Mouse (Mus musculus) heart, postnatal 0 days (tissue): ENCODE measurements at regions not wholly inside any gene's neighbourhood (a gene's known extent, or its start where the extent isn't known, plus 50 kb on each side); places are given as distances from the start of the nearest gene placed in this dataset.

Experiments
- CTCF ChIP-seq: IDR thresholded peaks from 2 replicates; pipeline ENCODE4 v1.5.1; 2016; ENCODE audit warnings: antibody characterized with exemption, control low read depth, low read depth
- EP300 ChIP-seq: IDR thresholded peaks from 2 replicates; pipeline ENCODE4 v1.6.1; 2016; ENCODE audit warnings: antibody characterized with exemption, low read depth

DNA sequence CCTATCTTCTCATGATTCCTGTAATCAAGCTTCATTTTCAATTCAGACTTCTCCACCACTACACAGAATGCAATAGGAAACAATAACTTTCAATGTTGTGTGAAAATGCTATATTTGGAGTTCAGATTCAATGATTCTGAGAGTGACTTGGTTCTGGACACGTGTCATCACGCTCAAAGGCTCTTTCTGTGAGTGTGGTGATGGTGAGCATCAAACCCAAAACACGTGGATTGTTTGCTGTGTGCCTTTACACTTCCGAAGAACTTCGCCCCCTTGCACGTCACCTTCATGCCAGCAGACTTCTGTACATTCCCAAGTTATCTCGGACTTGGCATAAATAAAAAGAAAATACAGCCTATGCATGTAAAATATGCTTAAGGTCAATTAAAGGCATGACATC, 425.1 kb upstream of the Tbc1d2b start:
- TF ChIP-seq CTCF (no peak), EP300 (no peak)
